Mouse (Mus musculus): ENCODE results near the gene Pmm1. TPM values are rescaled to one million over a fixed set of nuclear protein-coding genes. Genes with fewer than 3 reads are reported as not detected.
A peak's percentile ranks its signal among the peaks of the same experiment; 100 is the strongest.

The Pmm1 gene
- polyA plus RNA-seq, 1 experiment from 2014 or later, result 39.0 TPM

DNA sequence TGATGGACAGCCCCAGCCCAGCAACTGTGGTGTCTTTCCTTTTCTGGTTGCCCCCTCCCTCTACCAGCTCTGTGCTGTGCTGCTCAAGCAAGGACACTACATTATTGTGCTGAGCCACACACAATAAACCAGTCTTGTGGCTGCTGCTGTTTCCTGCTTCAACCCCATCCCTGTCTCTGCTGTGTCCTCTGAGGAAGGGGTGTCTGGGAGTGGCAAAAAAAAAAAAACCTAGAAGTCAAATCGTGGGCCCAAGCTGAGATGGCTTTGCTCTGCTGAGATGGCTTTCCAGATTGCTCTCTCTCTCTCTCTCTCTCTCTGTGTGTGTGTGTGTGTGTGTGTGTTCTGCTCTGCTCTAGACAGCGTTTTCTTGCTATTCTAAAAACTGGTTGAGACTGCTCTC lies 7.7 kb upstream of the Pmm1 start:
- no peak overlapping the region for H3K4me3 ChIP-seq (ENCODE audit: low read depth, low read length)
- no peaks in the 10 kb centered on the region for H3K4me1 ChIP-seq (ENCODE audit: insufficient read depth)
- no peaks in the 10 kb centered on the region for H3K36me3 ChIP-seq (ENCODE audit: insufficient read depth)
- TF ChIP-seq CTCF (IDR thresholded peaks at IDR 0.05; ENCODE audit: low read depth), result no peak
- 44% methylated on average over 2 of the region's 2 CpGs for WGBS
- ATAC-seq (ENCODE audit: insufficient read depth) (no peak), DNase-seq (no peak)
- no peak overlapping the region for H3K9ac ChIP-seq
- no peak overlapping the region for H3K4me2 ChIP-seq
- no peaks in the 10 kb centered on the region for H3K9me3 ChIP-seq (ENCODE audit: low read depth, low read length)
- no peak overlapping the region for H3K27ac ChIP-seq (ENCODE audit: low read depth)
- no peaks in the 10 kb centered on the region for H3K27me3 ChIP-seq (ENCODE audit: insufficient read depth, low read length)

DNA sequence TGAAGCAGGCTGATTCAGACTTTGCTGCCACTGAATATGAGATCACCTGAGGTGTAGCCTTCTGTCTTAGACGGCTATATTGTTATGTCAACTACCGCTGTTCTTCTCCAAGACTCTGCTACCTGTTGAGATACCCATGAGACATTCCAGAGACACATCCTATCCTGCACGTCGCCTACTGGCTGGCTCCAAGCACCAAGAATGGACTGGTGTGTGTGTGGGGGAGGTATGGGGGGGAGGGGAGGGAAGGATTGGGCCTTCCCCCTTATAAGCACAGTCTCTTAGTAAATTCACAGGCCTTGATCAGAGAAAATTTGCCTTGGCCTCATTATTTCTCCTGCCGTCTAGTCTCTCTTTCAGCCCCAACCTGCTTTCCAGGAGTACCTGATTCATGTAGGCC lies 7.1 kb upstream of the Pmm1 start:
- WGBS, result 88% methylated on average over 5 of the region's 5 CpGs
- Histone ChIP-seq H3K27me3 (ENCODE audit: insufficient read depth, low read length) (no peaks in the 10 kb centered on the region), H3K36me3 (ENCODE audit: insufficient read depth) (no peaks in the 10 kb centered on the region), H3K9ac (no peak overlapping the region), H3K9me3 (ENCODE audit: low read depth, low read length) (no peaks in the 10 kb centered on the region), H3K27ac (ENCODE audit: low read depth) (no peak overlapping the region), H3K4me3 (ENCODE audit: low read depth, low read length) (no peak overlapping the region), H3K4me1 (ENCODE audit: insufficient read depth) (no peaks in the 10 kb centered on the region), H3K4me2 (no peak overlapping the region)
- DNase-seq (no peak), ATAC-seq (ENCODE audit: insufficient read depth) (no peak)
- no peak for TF ChIP-seq CTCF (IDR thresholded peaks at IDR 0.05; ENCODE audit: low read depth)

GRCm38 (mm10) chr15:81966062-81966829 lies 5.5 kb upstream of the Pmm1 start:
- DNase-seq (no peak), ATAC-seq (ENCODE audit: insufficient read depth) (no peak; the same call in 1 of the 2 replicates)
- TF ChIP-seq CTCF (IDR thresholded peaks at IDR 0.05; ENCODE audit: low read depth), result no peak
- H3K4me2 ChIP-seq, result no peak overlapping the region
- no peak overlapping the region for H3K27ac ChIP-seq (ENCODE audit: low read depth)
- 62% methylated on average over 12 of the region's 14 CpGs for WGBS
- no peaks in the 10 kb centered on the region for H3K9me3 ChIP-seq (ENCODE audit: low read depth, low read length)
- H3K4me1 ChIP-seq (ENCODE audit: insufficient read depth), result no peaks in the 10 kb centered on the region
- H3K4me3 ChIP-seq (ENCODE audit: low read depth, low read length), result no peak overlapping the region
- no peaks in the 10 kb centered on the region for H3K36me3 ChIP-seq (ENCODE audit: insufficient read depth)
- no peak overlapping the region for H3K9ac ChIP-seq
- H3K27me3 ChIP-seq (ENCODE audit: insufficient read depth, low read length), result no peaks in the 10 kb centered on the region

DNA sequence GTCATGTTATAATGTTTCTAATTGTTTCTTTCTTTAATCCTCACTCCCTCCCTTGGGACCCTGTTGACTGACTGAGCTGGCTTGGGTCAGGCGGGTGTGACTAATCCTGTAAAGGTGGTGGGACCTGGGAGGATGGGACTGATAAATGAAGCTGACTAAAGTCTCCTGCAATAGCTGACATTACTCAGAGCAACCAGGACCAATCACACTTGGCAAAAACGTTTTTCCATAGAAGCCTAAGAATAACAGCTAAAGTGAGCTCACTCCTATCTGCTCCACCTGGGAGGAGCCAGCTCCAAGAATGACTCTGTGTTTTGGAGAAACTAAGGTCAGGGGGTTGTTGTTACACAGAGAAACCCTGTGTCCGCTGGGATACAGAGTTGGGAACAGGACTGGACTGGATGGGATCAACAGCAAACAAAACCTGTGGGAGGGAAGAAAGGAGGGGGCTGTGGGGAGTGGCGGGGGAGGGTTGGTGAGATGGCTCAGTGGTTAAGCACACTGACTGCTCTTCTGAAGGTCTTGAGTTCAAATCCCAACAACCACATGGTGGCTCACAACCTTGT lies 4.3 kb upstream of the Pmm1 start:
- Histone ChIP-seq H3K9ac (no peak overlapping the region), H3K4me1 (ENCODE audit: insufficient read depth) (no peaks in the 10 kb centered on the region), H3K4me2 (no peak overlapping the region), H3K4me3 (ENCODE audit: low read depth, low read length) (no peak overlapping the region), H3K27ac (ENCODE audit: low read depth) (no peak overlapping the region), H3K36me3 (ENCODE audit: insufficient read depth) (no peaks in the 10 kb centered on the region), H3K9me3 (ENCODE audit: low read depth, low read length) (no peaks in the 10 kb centered on the region), H3K27me3 (ENCODE audit: insufficient read depth, low read length) (no peaks in the 10 kb centered on the region)
- no peak for TF ChIP-seq CTCF (IDR thresholded peaks at IDR 0.05; ENCODE audit: low read depth)
- 59% methylated on average over 4 of the region's 4 CpGs for WGBS
- DNase-seq, result no peak
- no peak for ATAC-seq (ENCODE audit: insufficient read depth)

GRCm38 (mm10) chr15:81964262-81964661 lies 3.5 kb upstream of the Pmm1 start:
- TF ChIP-seq CTCF (IDR thresholded peaks at IDR 0.05; ENCODE audit: low read depth), result no peak
- DNase-seq (no peak), ATAC-seq (ENCODE audit: insufficient read depth) (no peak)
- H3K27ac ChIP-seq (ENCODE audit: low read depth), result no peak overlapping the region
- H3K27me3 ChIP-seq (ENCODE audit: insufficient read depth, low read length), result no peaks in the 10 kb centered on the region
- H3K9me3 ChIP-seq (ENCODE audit: low read depth, low read length), result no peaks in the 10 kb centered on the region
- 33% methylated on average over 1 of the region's 1 CpGs for WGBS
- H3K4me1 ChIP-seq (ENCODE audit: insufficient read depth), result no peaks in the 10 kb centered on the region
- no peak overlapping the region for H3K4me3 ChIP-seq (ENCODE audit: low read depth, low read length)
- no peak overlapping the region for H3K9ac ChIP-seq
- no peaks in the 10 kb centered on the region for H3K36me3 ChIP-seq (ENCODE audit: insufficient read depth)
- H3K4me2 ChIP-seq, result no peak overlapping the region

GRCm38 (mm10) chr15:81961078-81961451 lies 335 bp upstream of the Pmm1 start:
- TF ChIP-seq CTCF (IDR thresholded peaks at IDR 0.05; ENCODE audit: low read depth), result no peak
- under 1% methylated on average over 8 of the region's 8 CpGs for WGBS
- Histone ChIP-seq H3K27ac (ENCODE audit: low read depth) (no peak overlapping the region), H3K36me3 (ENCODE audit: insufficient read depth) (no peaks in the 10 kb centered on the region), H3K4me3 (ENCODE audit: low read depth, low read length) (peak overlapping the region; percentile 59), H3K9ac (no peak overlapping the region), H3K27me3 (ENCODE audit: insufficient read depth, low read length) (no peaks in the 10 kb centered on the region), H3K9me3 (ENCODE audit: low read depth, low read length) (no peaks in the 10 kb centered on the region), H3K4me2 (peak overlapping the region; percentile 94), H3K4me1 (ENCODE audit: insufficient read depth) (no peaks in the 10 kb centered on the region)
- DNase-seq, result no peak
- no peak for ATAC-seq (ENCODE audit: insufficient read depth)

DNA sequence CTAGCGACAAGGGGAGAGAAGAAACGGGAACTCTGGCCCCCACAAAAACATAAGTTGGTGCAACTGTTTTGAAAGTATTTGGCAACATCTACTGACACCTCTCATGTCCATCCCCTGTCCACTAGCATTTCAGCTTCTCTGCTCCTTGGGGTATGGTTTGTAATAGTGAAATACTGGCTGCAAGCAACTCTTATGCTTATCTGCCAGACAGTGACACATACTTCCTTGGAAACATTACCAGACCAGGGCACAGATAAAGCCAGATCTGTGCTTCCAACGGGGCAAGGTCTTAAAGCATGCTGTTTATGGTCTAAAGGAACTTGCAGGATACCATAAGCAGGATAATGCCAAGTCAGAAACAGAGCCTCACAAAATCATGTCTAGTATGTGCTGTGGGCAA lies 1.8 kb downstream of the Pmm1 start:
- H3K27me3 ChIP-seq (ENCODE audit: insufficient read depth, low read length), result no peaks in the 10 kb centered on the region
- no peaks in the 10 kb centered on the region for H3K9me3 ChIP-seq (ENCODE audit: low read depth, low read length)
- DNase-seq, result no peak
- H3K36me3 ChIP-seq (ENCODE audit: insufficient read depth), result peaks cover 18% of the 10 kb centered on the region; the same call in 1 of the 2 replicates
- H3K4me2 ChIP-seq, result no peak overlapping the region
- no peaks in the 10 kb centered on the region for H3K4me1 ChIP-seq (ENCODE audit: insufficient read depth)
- H3K27ac ChIP-seq (ENCODE audit: low read depth), result no peak overlapping the region
- H3K9ac ChIP-seq, result no peak overlapping the region
- no peak for TF ChIP-seq CTCF (IDR thresholded peaks at IDR 0.05; ENCODE audit: low read depth)
- no peak for ATAC-seq (ENCODE audit: insufficient read depth)
- WGBS, result 86% methylated on average over 3 of the region's 3 CpGs
- no peak overlapping the region for H3K4me3 ChIP-seq (ENCODE audit: low read depth, low read length)

All from lung, embryonic 14.5 days (tissue).